Mouse (Mus musculus): ENCODE data around the gene Mapkap1. TPM values are rescaled to one million over a fixed set of nuclear protein-coding genes. Genes with fewer than 3 reads are reported as not detected.
A peak's percentile ranks its signal among the peaks of the same experiment; 100 is the strongest.

The Mapkap1 gene
- total RNA-seq (2015) (29.6 and 32.0 TPM in 2 replicates), total RNA-seq (2017) (48.1 and 48.3 TPM in 2 replicates)

GRCm38 (mm10) chr2:34406601-34407464 lies at the start of gene Mapkap1:
TSS of gene Mapkap1 (plus strand) at chr2:34406771.
- ATAC-seq (replicated peaks; ENCODE audit: poor library complexity): peak; percentile 100

DNA sequence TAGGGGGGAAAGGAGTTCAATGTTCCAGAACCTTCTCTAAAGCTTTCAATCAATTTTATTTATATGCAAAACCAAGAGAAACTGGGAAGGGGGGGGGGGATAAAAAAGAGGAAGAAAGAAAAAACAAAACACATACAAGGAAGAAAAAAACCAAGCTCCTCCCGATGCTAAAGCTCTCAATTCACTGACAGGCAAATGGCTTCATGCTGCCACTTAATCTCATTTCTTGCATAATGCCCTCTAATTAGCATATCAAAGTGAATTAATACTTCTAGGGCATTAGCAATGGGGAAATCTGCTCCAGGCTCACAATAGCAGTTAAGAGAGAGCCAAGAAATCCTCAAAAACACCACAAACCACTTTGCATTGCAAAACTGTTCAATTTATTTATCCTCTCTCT lies 42.9 kb upstream of the Mapkap1 start:
- ATAC-seq (replicated peaks; ENCODE audit: poor library complexity): no peak

DNA sequence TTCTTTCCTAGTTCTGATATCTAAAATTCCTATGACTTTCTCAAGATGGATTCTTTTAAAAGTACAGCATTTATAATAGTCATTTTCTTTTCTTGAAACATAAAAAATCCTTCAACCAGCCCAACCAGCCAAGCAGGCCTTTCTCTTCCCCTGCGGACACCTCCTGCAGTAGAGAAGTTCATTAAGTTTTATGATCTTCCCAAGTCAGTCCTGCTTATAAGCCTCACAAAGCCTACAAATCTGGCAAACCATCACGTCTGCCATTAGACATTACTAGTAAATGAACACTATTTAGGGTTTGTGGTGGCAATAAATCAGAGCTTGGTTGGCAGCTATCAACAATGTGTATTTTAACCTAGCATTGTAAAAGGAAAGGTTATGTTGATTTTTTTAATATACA lies 39.5 kb upstream of the Mapkap1 start:
- no peak for ATAC-seq (replicated peaks; ENCODE audit: poor library complexity)

- ATAC-seq (replicated peaks; ENCODE audit: poor library complexity): no peak
Observed at GRCm38 (mm10) chr2:34368396-34368795, 38.2 kb upstream of the Mapkap1 start.

DNA sequence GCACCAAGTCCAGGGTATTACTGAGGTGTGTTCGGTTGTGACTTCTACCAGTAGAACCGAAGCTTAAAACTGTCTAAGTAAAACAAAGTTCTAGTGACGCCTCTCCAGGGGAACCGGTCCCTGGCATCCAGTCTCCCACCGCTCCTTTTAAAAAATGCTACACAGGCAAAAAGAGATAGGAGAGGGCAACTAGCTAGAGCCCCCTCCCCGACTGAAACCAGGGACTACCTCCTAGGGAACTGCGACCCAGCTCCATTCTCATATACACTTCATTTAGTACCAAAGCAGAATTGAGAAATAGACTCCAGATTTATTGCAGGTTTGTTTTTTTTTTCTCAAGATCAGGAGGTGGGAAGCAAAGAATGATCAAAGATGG lies 36.2 kb upstream of the Mapkap1 start:
- no peak for ATAC-seq (replicated peaks; ENCODE audit: poor library complexity)

GRCm38 (mm10) chr2:34370725-34371440 lies 35.7 kb upstream of the Mapkap1 start:
- no peak for ATAC-seq (replicated peaks; ENCODE audit: poor library complexity)

DNA sequence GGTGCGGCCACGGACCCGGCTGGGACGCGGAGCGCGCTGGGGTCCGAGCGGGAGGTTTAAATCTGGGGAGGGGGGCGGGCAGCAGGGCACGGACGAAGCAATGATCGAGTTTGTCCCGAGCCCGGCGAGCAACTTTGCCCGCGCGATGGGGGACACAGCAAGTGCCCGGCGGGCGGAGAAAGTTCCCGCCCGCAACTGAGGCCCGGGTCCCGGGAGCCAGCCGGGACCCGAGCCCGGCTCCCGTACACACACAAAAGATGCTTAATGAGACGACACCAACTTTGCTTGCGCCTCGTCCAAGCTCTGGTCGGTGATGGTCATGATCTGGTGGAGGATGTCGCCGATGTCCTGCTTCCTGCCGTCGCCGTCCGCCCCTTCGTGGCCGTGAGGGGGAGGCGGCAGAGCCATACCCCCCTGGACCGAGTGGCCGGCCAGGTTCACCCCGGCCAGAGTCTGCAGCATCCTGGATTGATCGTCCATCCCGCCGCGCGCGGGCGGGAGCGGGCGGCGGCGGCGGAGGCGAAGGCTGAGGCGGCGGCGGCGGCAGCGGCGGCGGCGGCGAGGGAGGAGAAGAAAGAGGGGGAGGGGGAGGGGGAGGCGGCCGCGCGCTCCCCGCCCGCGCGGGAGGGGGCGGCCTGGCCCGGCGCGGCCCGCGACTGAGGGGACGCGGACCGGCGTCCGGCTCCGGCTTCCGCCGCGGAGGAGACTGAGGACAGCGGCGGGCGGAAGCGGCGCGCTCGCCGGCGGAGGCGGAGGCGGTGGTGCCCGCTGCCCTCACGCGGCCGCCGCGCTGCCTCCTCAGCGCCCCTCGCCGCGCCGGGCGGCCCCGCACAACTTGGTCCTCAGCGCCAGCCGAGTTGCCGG lies 34.9 kb upstream of the Mapkap1 start:
- no peak for ATAC-seq (replicated peaks; ENCODE audit: poor library complexity)

GRCm38 (mm10) chr2:34372305-34373301 lies 34.0 kb upstream of the Mapkap1 start, which contains the start of gene Pbx3:
TSS of gene Pbx3 (minus strand) at chr2:34373142.
- peak; percentile 95 for ATAC-seq (replicated peaks; ENCODE audit: poor library complexity)

DNA sequence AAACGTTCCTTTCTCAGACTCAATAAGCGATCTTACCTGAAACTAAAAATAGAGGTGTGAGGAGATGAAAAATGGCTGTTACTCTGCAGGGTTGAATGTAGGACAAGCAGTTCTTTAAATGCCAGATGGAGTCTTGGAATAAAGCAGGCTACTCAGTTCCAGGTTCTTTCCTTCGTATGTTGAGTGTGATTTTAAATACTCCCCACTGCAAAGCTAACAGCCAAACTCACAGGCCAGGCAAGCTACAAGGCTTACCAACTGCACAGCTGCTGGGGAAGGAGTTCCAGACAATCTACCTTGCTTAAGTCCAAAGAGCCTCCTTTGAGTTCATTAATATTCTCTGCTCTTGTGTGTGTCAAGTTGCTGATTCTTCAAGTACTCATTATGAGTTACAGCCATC lies 32.7 kb upstream of the Mapkap1 start:
- no peak for ATAC-seq (replicated peaks; ENCODE audit: poor library complexity)

GRCm38 (mm10) chr2:34374349-34374748 lies 32.2 kb upstream of the Mapkap1 start:
- ATAC-seq (replicated peaks; ENCODE audit: poor library complexity): no peak

DNA sequence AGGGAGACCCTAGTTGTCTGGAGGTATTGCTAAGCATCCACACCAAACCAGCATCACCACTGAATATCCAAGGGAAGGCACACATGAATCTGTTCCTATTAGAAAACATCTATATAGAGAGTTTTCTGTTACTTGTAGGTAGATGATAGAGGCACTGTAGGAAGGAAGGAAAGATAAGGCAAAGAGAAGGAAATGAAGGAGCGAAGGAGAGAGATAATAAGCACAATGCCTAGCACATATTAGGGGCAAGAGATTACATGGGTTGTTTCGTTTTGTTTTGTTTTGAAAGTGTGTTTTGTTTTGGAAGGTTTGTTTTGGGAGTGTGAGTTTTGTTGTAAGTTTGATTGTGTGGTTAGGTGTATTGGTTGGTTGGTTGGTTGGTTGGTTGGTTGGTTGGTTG lies 27.6 kb upstream of the Mapkap1 start:
- ATAC-seq (replicated peaks; ENCODE audit: poor library complexity): no peak

- ATAC-seq (replicated peaks; ENCODE audit: poor library complexity): no peak
Observed at GRCm38 (mm10) chr2:34399535-34399934, 7.0 kb upstream of the Mapkap1 start.

DNA sequence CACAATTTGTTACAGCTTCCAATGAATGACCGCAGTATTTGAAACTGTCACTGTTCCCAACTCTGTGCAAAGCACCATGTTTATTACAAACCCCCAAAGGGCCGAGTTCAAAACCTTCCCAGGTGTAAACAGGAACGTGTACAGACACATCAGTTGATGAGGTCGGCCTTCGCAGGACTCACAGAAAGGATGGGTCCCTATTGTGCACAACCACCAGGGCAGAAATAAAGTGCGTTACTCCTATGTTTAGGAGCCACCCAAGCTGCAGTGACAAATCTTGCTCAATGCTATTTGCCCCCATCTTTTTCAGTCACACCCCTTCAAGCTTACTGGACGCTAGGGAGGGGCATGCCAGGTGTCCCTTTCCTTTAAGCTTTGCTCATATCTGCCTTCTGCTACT lies 1.0 kb downstream of the Mapkap1 start:
- no peak for ATAC-seq (replicated peaks; ENCODE audit: poor library complexity)

DNA sequence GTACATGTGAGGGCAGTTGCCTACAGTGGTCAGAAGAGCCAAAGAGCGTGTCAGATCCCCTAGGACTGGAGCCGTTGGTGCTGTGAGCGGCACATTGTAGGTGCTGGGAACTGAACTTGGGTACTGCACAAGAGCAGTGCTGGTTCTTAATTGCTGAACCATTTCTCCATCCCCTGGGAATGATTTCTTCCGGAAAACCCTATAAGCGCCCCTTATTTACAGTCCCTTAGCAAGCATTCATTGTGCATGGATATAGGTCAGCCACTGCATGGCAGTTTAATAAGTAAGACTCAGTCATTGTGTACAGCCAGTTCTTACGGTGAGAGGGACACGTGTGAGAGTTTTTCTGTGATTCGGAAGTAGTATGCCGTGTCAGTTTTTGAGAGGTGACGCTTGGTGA lies 1.8 kb downstream of the Mapkap1 start:
- ATAC-seq (replicated peaks; ENCODE audit: poor library complexity): no peak

DNA sequence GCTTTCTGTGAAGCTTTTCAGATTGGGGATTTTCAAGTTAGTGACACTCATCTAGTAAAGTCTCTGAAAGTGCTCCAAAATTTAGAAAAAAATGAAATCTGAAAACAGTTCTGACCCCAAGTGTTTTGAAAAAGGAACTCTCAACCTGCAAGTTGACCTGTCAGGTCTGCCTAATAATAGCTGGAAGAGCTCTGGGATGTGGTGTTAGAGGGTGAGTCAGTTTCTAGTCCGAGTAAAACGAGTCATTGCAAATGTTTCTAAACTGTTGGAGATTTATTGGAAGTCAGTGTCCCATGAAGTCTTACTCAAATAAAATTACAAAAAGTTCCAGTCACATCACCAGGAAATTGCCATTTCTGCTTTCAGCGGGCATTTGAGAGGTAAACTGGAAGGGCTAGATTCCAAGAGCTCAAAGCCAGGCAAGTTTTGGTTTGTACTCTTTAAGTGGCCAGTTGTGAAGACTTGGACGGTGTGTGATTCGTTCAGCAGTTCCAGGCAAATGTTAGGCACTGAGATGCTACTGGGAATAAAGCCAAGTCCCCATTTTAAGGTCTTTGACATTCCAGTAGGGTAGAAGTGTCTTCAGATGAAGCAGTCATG lies 3.3 kb downstream of the Mapkap1 start:
- no peak for ATAC-seq (replicated peaks; ENCODE audit: poor library complexity)

GRCm38 (mm10) chr2:34420256-34420655 lies 13.7 kb downstream of the Mapkap1 start:
- no peak for ATAC-seq (replicated peaks; ENCODE audit: poor library complexity)

DNA sequence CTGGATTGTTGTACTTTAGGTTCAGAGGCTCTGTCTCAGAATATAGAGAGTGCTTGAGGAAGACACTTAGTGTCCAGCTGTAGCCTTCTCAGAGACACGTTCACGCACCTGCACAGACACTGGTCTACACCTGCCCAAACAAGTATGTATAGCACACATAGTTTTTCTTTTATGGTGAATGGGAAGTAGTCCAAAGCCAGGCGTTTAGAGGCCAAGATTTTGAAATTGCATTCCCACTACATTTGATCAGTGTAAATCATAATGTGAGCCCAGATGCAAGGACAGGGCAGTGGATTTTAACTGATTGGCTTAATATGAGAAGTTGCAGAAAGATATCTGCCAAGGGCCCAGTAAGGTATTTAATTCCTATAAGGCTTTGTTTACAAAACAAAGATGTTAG lies 17.6 kb downstream of the Mapkap1 start:
- no peak for ATAC-seq (replicated peaks; ENCODE audit: poor library complexity)

DNA sequence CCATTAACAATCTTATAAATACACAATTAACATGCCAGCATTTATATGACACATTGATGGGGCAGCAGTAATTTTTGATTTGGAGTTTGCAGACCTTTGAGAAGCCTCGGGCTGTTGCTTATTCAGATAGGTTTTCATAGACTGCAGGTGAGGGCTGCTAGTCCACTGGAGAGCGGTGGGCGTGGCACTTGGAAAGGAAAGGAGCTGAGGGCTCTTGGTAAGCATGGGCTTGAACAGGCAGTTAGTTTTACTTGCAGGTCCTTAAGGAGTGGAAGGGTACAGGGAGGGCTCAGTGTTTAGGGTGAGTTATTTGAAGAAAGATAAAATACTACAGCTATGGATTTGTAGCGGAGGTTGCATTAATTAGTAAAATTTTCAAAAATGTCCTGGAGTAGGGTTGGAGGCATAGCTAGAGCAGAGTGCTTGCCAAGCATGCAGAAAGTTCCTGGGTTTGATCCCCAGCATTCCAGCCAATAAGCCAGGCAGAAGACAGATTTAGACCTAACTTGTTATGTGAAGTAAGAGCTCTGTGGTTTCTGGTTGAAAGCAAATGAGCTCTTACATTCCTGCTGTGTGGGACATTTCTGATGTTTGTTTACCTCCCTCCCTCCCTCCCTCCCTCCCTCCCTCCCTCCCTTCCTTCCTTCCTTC lies 19.1 kb downstream of the Mapkap1 start:
- no peak for ATAC-seq (replicated peaks; ENCODE audit: poor library complexity)

- no peak for ATAC-seq (replicated peaks; ENCODE audit: poor library complexity)
Observed at GRCm38 (mm10) chr2:34430663-34431062, 24.1 kb downstream of the Mapkap1 start.

Measured in megakaryocyte progenitor cell, adult 5-6 weeks (primary cell).